Mouse (Mus musculus): ENCODE data around the gene Asb2. TPM values are rescaled to one million over a fixed set of nuclear protein-coding genes. Genes with fewer than 3 reads are reported as not detected.
A peak's percentile ranks its signal among the peaks of the same experiment; 100 is the strongest.

Asb2 gene
- polyA plus RNA-seq, 1 experiment, result 3.6 TPM

GRCm38 (mm10) chr12:103315831-103316545, 39.8 kb downstream of the Asb2 start:
- no peak overlapping the region for H3K27ac ChIP-seq (ENCODE audit: control insufficient read depth, insufficient read depth, low read depth, low read length)

DNA sequence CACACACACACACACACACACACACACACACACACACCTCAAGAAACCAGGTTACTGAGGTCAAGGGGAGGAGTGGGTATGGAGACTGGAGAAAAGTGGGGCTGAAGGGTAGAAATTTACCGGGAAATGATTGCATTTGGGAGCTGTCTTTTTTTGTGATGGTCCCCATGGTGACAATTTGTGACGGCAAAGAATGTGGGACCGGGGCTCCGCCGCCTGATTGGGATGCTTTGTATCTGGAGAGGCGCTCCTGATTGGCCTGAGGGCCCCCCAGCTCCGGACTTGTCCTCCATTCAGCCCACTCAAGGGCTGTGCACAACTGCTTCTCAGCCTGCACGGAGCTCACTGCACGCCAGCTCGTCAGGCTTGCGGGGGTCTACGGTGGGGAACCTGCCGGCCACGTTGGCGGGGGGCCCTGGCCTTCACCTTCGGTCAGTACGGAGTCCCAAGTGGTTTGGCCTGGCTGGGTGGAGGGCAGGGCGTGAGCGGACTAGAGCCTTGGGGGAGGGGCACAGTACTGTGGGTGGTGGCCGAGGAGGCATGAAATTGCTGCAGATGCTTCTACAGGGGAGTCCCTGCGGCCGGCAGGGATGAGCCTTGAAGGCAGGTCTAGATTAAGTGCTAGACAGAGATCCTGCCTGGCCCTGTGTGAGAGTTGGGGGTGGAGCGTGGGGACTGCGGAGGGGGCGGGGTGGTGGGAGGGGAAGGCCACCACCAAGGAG, 41.0 kb downstream of the Asb2 start:
- Histone ChIP-seq H3K36me3 (ENCODE audit: control insufficient read depth, insufficient read depth, low read length) (peaks cover 1% of the 10 kb centered on the region; the same call in 1 of the 2 replicates), H3K27me3 (ENCODE audit: control insufficient read depth, insufficient read depth, low read length) (no peaks in the 10 kb centered on the region), H3K27ac (ENCODE audit: control insufficient read depth, insufficient read depth, low read depth, low read length) (peak overlapping the region; percentile 79), H3K4me1 (ENCODE audit: control insufficient read depth, insufficient read depth, low read length) (peaks cover 2% of the 10 kb centered on the region), H3K4me3 (ENCODE audit: control insufficient read depth, low read depth, low read length) (peak overlapping the region; percentile 87)
- no peak for TF ChIP-seq CTCF (IDR thresholded peaks at IDR 0.05; ENCODE audit: control insufficient read depth, insufficient read depth, insufficient replicate concordance, low read depth, low read length)
- TF ChIP-seq POLR2A (IDR thresholded peaks at IDR 0.05; ENCODE audit: control insufficient read depth, low read depth, low read length), result no peak; the same call in 1 of the 2 replicates

More at GRCm38 (mm10) chr12:103315831-103316545, 39.8 kb downstream of the Asb2 start:
- H3K27me3 ChIP-seq (ENCODE audit: control insufficient read depth, insufficient read depth, low read length), result no peaks in the 10 kb centered on the region
- H3K4me3 ChIP-seq (ENCODE audit: control insufficient read depth, low read depth, low read length), result peak overlapping the region; percentile 87
- peaks cover 1% of the 10 kb centered on the region; the same call in 1 of the 2 replicates for H3K36me3 ChIP-seq (ENCODE audit: control insufficient read depth, insufficient read depth, low read length)
- TF ChIP-seq POLR2A (IDR thresholded peaks at IDR 0.05; ENCODE audit: control insufficient read depth, low read depth, low read length) (no peak), CTCF (IDR thresholded peaks at IDR 0.05; ENCODE audit: control insufficient read depth, insufficient read depth, insufficient replicate concordance, low read depth, low read length) (no peak)
- peaks cover 2% of the 10 kb centered on the region for H3K4me1 ChIP-seq (ENCODE audit: control insufficient read depth, insufficient read depth, low read length)

- TF ChIP-seq POLR2A (IDR thresholded peaks at IDR 0.05; ENCODE audit: control insufficient read depth, low read depth, low read length), result no peak; the same call in 1 of the 2 replicates
- no peak for TF ChIP-seq CTCF (IDR thresholded peaks at IDR 0.05; ENCODE audit: control insufficient read depth, insufficient read depth, insufficient replicate concordance, low read depth, low read length)
- H3K4me3 ChIP-seq (ENCODE audit: control insufficient read depth, low read depth, low read length), result peak overlapping the region; percentile 87
- H3K36me3 ChIP-seq (ENCODE audit: control insufficient read depth, insufficient read depth, low read length), result peaks cover 1% of the 10 kb centered on the region; the same call in 1 of the 2 replicates
- no peaks in the 10 kb centered on the region for H3K27me3 ChIP-seq (ENCODE audit: control insufficient read depth, insufficient read depth, low read length)
- peaks cover 2% of the 10 kb centered on the region for H3K4me1 ChIP-seq (ENCODE audit: control insufficient read depth, insufficient read depth, low read length)
- peak overlapping the region; percentile 67 for H3K27ac ChIP-seq (ENCODE audit: control insufficient read depth, insufficient read depth, low read depth, low read length)
Observed at GRCm38 (mm10) chr12:103313871-103314639, 41.7 kb downstream of the Asb2 start.

GRCm38 (mm10) chr12:103313274-103313673, 42.5 kb downstream of the Asb2 start:
- TF ChIP-seq CTCF (IDR thresholded peaks at IDR 0.05; ENCODE audit: control insufficient read depth, insufficient read depth, insufficient replicate concordance, low read depth, low read length) (no peak), POLR2A (IDR thresholded peaks at IDR 0.05; ENCODE audit: control insufficient read depth, low read depth, low read length) (no peak)
- H3K4me3 ChIP-seq (ENCODE audit: control insufficient read depth, low read depth, low read length), result peak overlapping the region; percentile 87
- no peaks in the 10 kb centered on the region for H3K27me3 ChIP-seq (ENCODE audit: control insufficient read depth, insufficient read depth, low read length)
- peak overlapping the region; percentile 63; the same call in 1 of the 2 replicates for H3K27ac ChIP-seq (ENCODE audit: control insufficient read depth, insufficient read depth, low read depth, low read length)
- peaks cover 2% of the 10 kb centered on the region for H3K4me1 ChIP-seq (ENCODE audit: control insufficient read depth, insufficient read depth, low read length)
- H3K36me3 ChIP-seq (ENCODE audit: control insufficient read depth, insufficient read depth, low read length), result peaks cover 1% of the 10 kb centered on the region; the same call in 1 of the 2 replicates

DNA sequence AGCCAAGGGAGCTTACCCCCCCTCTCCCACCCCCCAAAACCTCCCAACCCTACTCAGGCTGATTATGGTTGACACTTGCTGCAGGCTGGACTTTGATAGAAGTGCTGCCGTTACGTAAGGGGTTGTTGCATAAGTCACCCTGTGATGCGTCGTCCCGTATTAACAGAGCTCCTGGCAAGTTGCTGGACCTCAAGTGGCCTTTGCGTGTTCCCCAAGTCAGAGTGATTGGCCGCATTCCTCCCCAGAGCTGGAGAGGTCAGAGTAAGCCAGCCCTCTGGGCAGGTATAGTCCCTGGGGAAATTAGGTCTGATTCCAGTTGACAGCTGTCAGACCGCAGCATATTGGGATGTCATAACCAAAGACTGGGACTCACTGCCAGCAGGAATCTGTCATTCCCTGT, 43.9 kb downstream of the Asb2 start:
- H3K4me1 ChIP-seq (ENCODE audit: control insufficient read depth, insufficient read depth, low read length), result peaks cover 2% of the 10 kb centered on the region
- peak overlapping the region; percentile 87 for H3K4me3 ChIP-seq (ENCODE audit: control insufficient read depth, low read depth, low read length)
- TF ChIP-seq POLR2A (IDR thresholded peaks at IDR 0.05; ENCODE audit: control insufficient read depth, low read depth, low read length) (no peak), CTCF (IDR thresholded peaks at IDR 0.05; ENCODE audit: control insufficient read depth, insufficient read depth, insufficient replicate concordance, low read depth, low read length) (no peak)
- H3K36me3 ChIP-seq (ENCODE audit: control insufficient read depth, insufficient read depth, low read length), result peaks cover 1% of the 10 kb centered on the region; the same call in 1 of the 2 replicates
- no peak overlapping the region for H3K27ac ChIP-seq (ENCODE audit: control insufficient read depth, insufficient read depth, low read depth, low read length)
- H3K27me3 ChIP-seq (ENCODE audit: control insufficient read depth, insufficient read depth, low read length), result no peaks in the 10 kb centered on the region

DNA sequence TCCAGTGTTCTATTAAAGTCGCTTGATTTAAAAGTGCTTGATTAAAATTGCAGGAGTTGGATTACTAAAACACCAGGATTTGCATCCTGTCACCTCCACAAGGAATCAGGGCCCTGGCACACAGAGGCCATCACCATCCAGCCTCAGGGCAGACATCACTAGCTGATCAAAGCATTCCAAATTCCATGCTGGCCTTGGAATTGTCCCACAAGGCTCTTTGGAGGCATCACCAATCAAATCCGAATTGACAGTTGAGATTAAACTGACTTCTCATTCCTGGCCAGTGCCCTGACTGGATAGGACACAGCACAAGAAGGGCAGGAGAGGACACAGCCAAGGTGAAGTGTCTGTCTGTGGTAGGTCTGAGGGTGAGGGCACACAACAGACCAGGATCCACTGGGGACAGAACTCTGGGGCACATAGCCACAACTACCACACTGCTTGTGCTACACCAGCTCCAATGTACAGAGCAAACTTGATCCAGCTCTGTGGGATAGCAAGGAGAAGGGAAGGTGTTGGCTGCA, 45.0 kb downstream of the Asb2 start, which contains the start of gene Fam181a:
Fam181a (plus strand) TSS at position 232 of the 524 bp plus-strand sequence.
- H3K27ac ChIP-seq (ENCODE audit: control insufficient read depth, insufficient read depth, low read depth, low read length), result peak within 1 kb of the TSS; percentile 94
- H3K36me3 ChIP-seq (ENCODE audit: control insufficient read depth, insufficient read depth, low read length), result 0 out of 2 replicates have a peak, but pooled peaks cover 1% of the 10 kb centered on the region
- TF ChIP-seq CTCF (IDR thresholded peaks at IDR 0.05; ENCODE audit: control insufficient read depth, insufficient read depth, insufficient replicate concordance, low read depth, low read length) (no peak), POLR2A (IDR thresholded peaks at IDR 0.05; ENCODE audit: control insufficient read depth, low read depth, low read length) (peak; percentile 73; the same call in 1 of the 2 replicates)
- peak within 1 kb of the TSS; percentile 87 for H3K4me3 ChIP-seq (ENCODE audit: control insufficient read depth, low read depth, low read length)
- H3K4me1 ChIP-seq (ENCODE audit: control insufficient read depth, insufficient read depth, low read length), result peaks cover 2% of the 10 kb centered on the region
- no peaks in the 10 kb centered on the region for H3K27me3 ChIP-seq (ENCODE audit: control insufficient read depth, insufficient read depth, low read length)
